Mouse (Mus musculus): ENCODE data around the gene Rab3ip.

The Rab3ip gene

GRCm38 (mm10) chr10:116957867-116958551, 7.4 kb upstream of the Rab3ip start:
- DNase-seq (ENCODE audit: low spot score in 2 of 2): no peak

- no peak for DNase-seq (ENCODE audit: low spot score in 2 of 2)
Observed at GRCm38 (mm10) chr10:116956483-116957158, 6.1 kb upstream of the Rab3ip start.

- DNase-seq (ENCODE audit: low spot score in 2 of 2): no peak
Observed at GRCm38 (mm10) chr10:116955191-116955590, 4.6 kb upstream of the Rab3ip start.

- DNase-seq (ENCODE audit: low spot score in 2 of 2): no peak
Observed at GRCm38 (mm10) chr10:116950886-116951285, 317 bp upstream of the Rab3ip start.

- DNase-seq (ENCODE audit: low spot score in 2 of 2): no peak
Observed at GRCm38 (mm10) chr10:116949111-116950008, 1.2 kb downstream of the Rab3ip start.

GRCm38 (mm10) chr10:116948414-116948813, 2.2 kb downstream of the Rab3ip start:
- DNase-seq (ENCODE audit: low spot score in 2 of 2): no peak

- DNase-seq (ENCODE audit: low spot score in 2 of 2): no peak
Observed at GRCm38 (mm10) chr10:116944940-116945339, 5.6 kb downstream of the Rab3ip start.

GRCm38 (mm10) chr10:116944144-116944543, 6.4 kb downstream of the Rab3ip start:
- no peak for DNase-seq (ENCODE audit: low spot score in 2 of 2)

GRCm38 (mm10) chr10:116943025-116943424, 7.5 kb downstream of the Rab3ip start:
- DNase-seq (ENCODE audit: low spot score in 2 of 2): no peak

- DNase-seq (ENCODE audit: low spot score in 2 of 2): no peak
Observed at GRCm38 (mm10) chr10:116935028-116935427, 15.5 kb downstream of the Rab3ip start.

- no peak for DNase-seq (ENCODE audit: low spot score in 2 of 2)
Observed at GRCm38 (mm10) chr10:116933794-116934193, 16.8 kb downstream of the Rab3ip start.

GRCm38 (mm10) chr10:116932418-116932817, 18.2 kb downstream of the Rab3ip start:
- DNase-seq (ENCODE audit: low spot score in 2 of 2): no peak

- peak in 1 of 2 experiments; percentile 13 for DNase-seq (ENCODE audit: low spot score in 2 of 2)
Observed at GRCm38 (mm10) chr10:116931497-116932179, 18.9 kb downstream of the Rab3ip start.

- DNase-seq (ENCODE audit: low spot score in 2 of 2): no peak
Observed at GRCm38 (mm10) chr10:116930936-116931335, 19.6 kb downstream of the Rab3ip start.

- DNase-seq (ENCODE audit: low spot score in 2 of 2): no peak
Observed at GRCm38 (mm10) chr10:116930506-116930905, 20.1 kb downstream of the Rab3ip start.

GRCm38 (mm10) chr10:116928826-116929225, 21.7 kb downstream of the Rab3ip start:
- DNase-seq (ENCODE audit: low spot score in 2 of 2): no peak

GRCm38 (mm10) chr10:116926428-116927113, 24.0 kb downstream of the Rab3ip start:
- DNase-seq (ENCODE audit: low spot score in 2 of 2): no peak

- DNase-seq (ENCODE audit: low spot score in 2 of 2): no peak
Observed at GRCm38 (mm10) chr10:116923651-116924495, 26.7 kb downstream of the Rab3ip start.

- no peak for DNase-seq (ENCODE audit: low spot score in 2 of 2)
Observed at GRCm38 (mm10) chr10:116922161-116922560, 28.4 kb downstream of the Rab3ip start.

GRCm38 (mm10) chr10:116921416-116921815, 29.2 kb downstream of the Rab3ip start:
- no peak for DNase-seq (ENCODE audit: low spot score in 2 of 2)

Measured in right cerebral cortex, postnatal 36 days (tissue).